Mouse (Mus musculus): ENCODE measurements at regions not wholly inside any gene's neighbourhood (a gene's known extent, or its start where the extent isn't known, plus 50 kb on each side); places are given as distances from the start of the nearest gene placed in this dataset.

GRCm38 (mm10) chr6:37748296-37748980 lies 122.2 kb upstream of the Trim24 start:
- TF ChIP-seq CTCF (IDR thresholded peaks at IDR 0.05; ENCODE audit: control insufficient read depth, insufficient read depth, low read length) (no peak), POLR2A (IDR thresholded peaks at IDR 0.05; ENCODE audit: borderline replicate concordance, control insufficient read depth, low read depth, low read length) (no peak)

All from bone marrow, adult 2 months (tissue).